Mouse (Mus musculus) ES-E14 (cell line): ENCODE results near the gene Atp6v1c2.

Experiments
- CHD2 ChIP-seq: IDR thresholded peaks from 2 replicates; pipeline ENCODE4 v1.6.1; 2014; ENCODE audit warnings: mild to moderate bottlenecking, low read depth, low read length, inconsistent platforms
- HCFC1 ChIP-seq: IDR thresholded peaks from 2 replicates; pipeline ENCODE4 v1.6.1; 2012; ENCODE audit warnings: low read length, inconsistent platforms, borderline replicate concordance; ENCODE audit not compliant: insufficient read depth
- ZNF384 ChIP-seq: IDR thresholded peaks from 2 replicates; pipeline ENCODE4 v1.6.1; 2012; ENCODE audit warnings: low read depth, low read length, inconsistent platforms

DNA sequence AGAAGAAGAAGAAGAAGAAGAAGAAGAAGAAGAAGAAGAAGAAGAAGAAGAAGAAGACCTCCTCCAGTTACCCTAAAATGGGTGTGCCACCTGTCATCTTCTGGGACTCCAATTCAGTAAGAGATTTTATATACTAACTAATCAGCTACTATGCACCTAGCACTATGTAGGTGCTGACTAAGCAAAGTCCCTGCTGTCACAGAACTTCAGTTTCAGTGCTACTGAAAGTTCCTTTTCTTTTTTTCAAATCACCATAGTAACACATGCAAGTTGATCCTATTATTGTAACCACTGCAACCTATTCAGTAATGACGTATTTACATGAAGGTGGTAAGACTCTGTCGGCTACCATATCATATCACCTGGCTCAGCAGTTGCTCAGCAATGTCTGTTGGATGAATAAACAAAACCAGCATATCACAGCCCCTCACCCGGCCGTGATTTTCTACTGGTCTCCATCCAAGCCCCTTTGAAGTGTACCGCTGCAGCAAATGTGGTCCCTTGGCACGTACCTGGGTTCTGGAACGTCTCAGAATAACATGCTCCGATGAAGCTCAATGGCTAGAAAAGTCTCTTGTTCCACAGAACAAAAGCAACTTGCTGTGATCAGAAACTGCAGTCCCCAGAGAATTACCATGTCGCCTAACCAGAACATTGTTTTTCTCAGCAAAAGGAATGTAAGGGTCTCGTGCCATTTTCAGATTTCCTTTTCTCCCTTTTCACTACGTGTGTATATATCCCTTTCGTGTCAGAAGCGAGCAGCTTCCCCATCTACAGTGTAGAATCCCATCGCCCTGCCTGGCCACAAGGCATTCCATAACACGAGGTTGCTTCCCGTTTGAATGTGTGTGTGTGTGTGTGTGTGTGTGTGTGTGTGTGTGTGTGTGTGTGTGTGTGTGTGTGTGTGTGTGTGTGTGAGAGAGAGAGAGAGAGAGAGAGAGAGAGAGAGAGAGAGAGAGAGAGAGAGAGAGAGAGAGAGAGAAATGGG, 18.0 kb downstream of the Atp6v1c2 start:
- no peak for TF ChIP-seq HCFC1
- TF ChIP-seq ZNF384 = no peak
- no peak for TF ChIP-seq CHD2
